In genomic region chr17:23598582-23599552, GRCm38 (mm10) we compare ENCODE assay signal across 8 mouse cellular contexts. TPM values are rescaled to one million over a fixed set of nuclear protein-coding genes. Genes with fewer than 3 reads are reported as not detected.
A peak's percentile ranks its signal among the peaks of the same experiment; 100 is the strongest.
DNase-seq lines count a peak whose midpoint lies in the region; ATAC-seq and TF ChIP-seq lines count a peak whose summit lies in the region.

Gene Zfp13, minus strand, starts transcription at chr17:23599487.

- peaks cover 12% of the 10 kb centered on the region; the same call in 1 of the 2 replicates for H3K27me3 ChIP-seq in hindbrain, embryonic 10.5 days (ENCODE audit: insufficient read depth, poor library complexity, severe bottlenecking)
- no peaks in the 10 kb centered on the region for H3K27me3 ChIP-seq in lung, postnatal 0 days (replicated peaks; ENCODE audit: insufficient read depth, low read length)

- peak within 1 kb of the TSS; percentile 47 for H3K9ac ChIP-seq in lung, postnatal 0 days (replicated peaks; ENCODE audit: low read depth)

- DNase-seq in MN1 (ENCODE audit: low spot score) = peak; percentile 97
- peak; percentile 77 for DNase-seq in cerebellum, adult 9-10 months
- peak; percentile 91 for DNase-seq in hindbrain, embryonic 10.5 days (ENCODE audit: low spot score)
- peak; percentile 90 for DNase-seq in layer of hippocampus, adult 9-11 months
- peak; percentile 99 for DNase-seq in lung, postnatal 0 days (ENCODE audit: low spot score)
- peak; percentile 72 for DNase-seq in ovary, postnatal 14 days (ENCODE audit: low spot score)
- peak; percentile 93 for DNase-seq in thymus, postnatal 25 days

- peak; percentile 94 for ATAC-seq in frontal cortex, adult (ENCODE audit: low TSS enrichment)
- peak; percentile 98 for ATAC-seq in lung, postnatal 0 days

- H3K4me1 ChIP-seq in hindbrain, embryonic 10.5 days (replicated peaks) = peaks cover 34% of the 10 kb centered on the region
- peaks cover 4% of the 10 kb centered on the region; the same call in 1 of the 2 replicates for H3K4me1 ChIP-seq in lung, postnatal 0 days (ENCODE audit: insufficient read depth, low read depth, low read length)

- H3K4me2 ChIP-seq in lung, postnatal 0 days (replicated peaks; ENCODE audit: low read depth, low read length) = peak within 1 kb of the TSS; percentile 64

- H3K4me3 ChIP-seq in hindbrain, embryonic 10.5 days = peak within 1 kb of the TSS; percentile 55
- H3K4me3 ChIP-seq in lung, postnatal 0 days (ENCODE audit: low read depth, low read length) = peak within 1 kb of the TSS; percentile 37

- TF ChIP-seq EP300 in lung, postnatal 0 days (IDR thresholded peaks at IDR 0.05) = no peak; the same call in 1 of the 2 replicates

- 10% methylated on average over 31 of the region's 31 CpGs for WGBS in hindbrain, embryonic 10.5 days
- WGBS in lung, postnatal 0 days = 2% methylated on average over 29 of the region's 31 CpGs

- H3K27ac ChIP-seq in hindbrain, embryonic 10.5 days = peak within 1 kb of the TSS; percentile 91
- H3K27ac ChIP-seq in lung, postnatal 0 days (ENCODE audit: low read length) = peak within 1 kb of the TSS; percentile 93

- no peak; the same call in 1 of the 2 replicates for TF ChIP-seq CTCF in lung, postnatal 0 days (IDR thresholded peaks at IDR 0.05)

- H3K36me3 ChIP-seq in hindbrain, embryonic 10.5 days = no peaks in the 10 kb centered on the region
- H3K36me3 ChIP-seq in lung, postnatal 0 days (ENCODE audit: insufficient read depth, low read length) = no peaks in the 10 kb centered on the region

- no peaks in the 10 kb centered on the region for H3K9me3 ChIP-seq in hindbrain, embryonic 10.5 days
- H3K9me3 ChIP-seq in lung, postnatal 0 days (ENCODE audit: low read length) = no peaks in the 10 kb centered on the region

RNA-seq across cellular contexts. Expression of gene Zfp13, which starts in this region (rescaled TPM):
- polyA plus RNA-seq in hindbrain, embryonic 10.5 days (2016; fragmentation: Nextera tagmentation; extraction: Ambion mirVana) = 22.5 and 23.4 TPM in 2 replicates
- 5.0 and 5.5 TPM in 2 replicates for polyA plus RNA-seq in lung, postnatal 0 days (2015; fragmentation: Nextera tagmentation; extraction: Ambion mirVana)

Comparison
In these comparisons a context has a peak if more than half of its experiments do, and no peak if none do; other contexts are left out.
1. Peak in every context shown above with its lines: DNase-seq, ATAC-seq, H3K4me3 ChIP-seq and H3K27ac ChIP-seq.